Comparison of ENCODE assay signal across 8 mouse cellular contexts in genomic region chr17:27969365-27969764, GRCm38 (mm10). TPM values are rescaled to one million over a fixed set of nuclear protein-coding genes. Genes with fewer than 3 reads are reported as not detected.
DNase-seq lines count a peak whose midpoint lies in the region; ATAC-seq lines count a peak whose summit lies in the region.
"Had no signal": no experiment of that assay in that cellular context is flagged by ENCODE, and none has a peak within 500 bp of the region (broad histone marks: within the 10 kb centered on the region; RNA-seq: fewer than 3 reads in every experiment).

No protein-coding gene starts in this region.

- no peaks in the 10 kb centered on the region for H3K36me3 ChIP-seq in neural tube, embryonic 11.5 days (ENCODE audit: control insufficient read depth, insufficient read depth, low read length)
- no peaks in the 10 kb centered on the region for H3K36me3 ChIP-seq in stomach, embryonic 16.5 days (ENCODE audit: control insufficient read depth, insufficient read depth, low read length)
- no peaks in the 10 kb centered on the region for H3K36me3 ChIP-seq in forebrain, embryonic 13.5 days (ENCODE audit: poor library complexity, severe bottlenecking)

- no peaks in the 10 kb centered on the region for H3K4me1 ChIP-seq in neural tube, embryonic 11.5 days (ENCODE audit: control insufficient read depth, insufficient read depth, low read length)
- H3K4me1 ChIP-seq in stomach, embryonic 16.5 days (ENCODE audit: control insufficient read depth, insufficient read depth, low read length), result peaks cover 21% of the 10 kb centered on the region
- H3K4me1 ChIP-seq in forebrain, embryonic 13.5 days, result peaks cover 15% of the 10 kb centered on the region

- no peak overlapping the region for H3K27ac ChIP-seq in neural tube, embryonic 11.5 days (ENCODE audit: low read depth, low read length)
- peak overlapping the region; percentile 36; the same call in 1 of the 2 replicates for H3K27ac ChIP-seq in stomach, embryonic 16.5 days (ENCODE audit: low read length)
- no peak overlapping the region for H3K27ac ChIP-seq in forebrain, embryonic 13.5 days

- intact Hi-C loops in left cerebral cortex, postnatal 14 days (cut with DNase I), result no loop called here

- no peaks in the 10 kb centered on the region for H3K9me3 ChIP-seq in neural tube, embryonic 11.5 days (ENCODE audit: control insufficient read depth, low read length)
- H3K9me3 ChIP-seq in stomach, embryonic 16.5 days (replicated peaks; ENCODE audit: control insufficient read depth, low read length), result no peaks in the 10 kb centered on the region
- H3K9me3 ChIP-seq in forebrain, embryonic 13.5 days (replicated peaks), result no peaks in the 10 kb centered on the region

- no peak overlapping the region for H3K4me3 ChIP-seq in neural tube, embryonic 11.5 days (ENCODE audit: low read depth, low read length)
- no peak overlapping the region for H3K4me3 ChIP-seq in stomach, embryonic 16.5 days (replicated peaks; ENCODE audit: low read length)
- H3K4me3 ChIP-seq in forebrain, embryonic 13.5 days, result no peak overlapping the region

- peak; percentile 28 for DNase-seq in neural tube, embryonic 11.5 days (ENCODE audit: low spot score)
- no peak for DNase-seq in neural tube, embryonic 10.5 days (ENCODE audit: extremely low spot score, low spot score)
- DNase-seq in kidney, postnatal 14 days, result peak; percentile 71
- no peak for DNase-seq in left cerebral cortex, postnatal 14 days (ENCODE audit: low spot score in 2 of 2)
- DNase-seq: cerebellum, adult 8-10 months had no signal

- 83% methylated on average over 8 of the region's 8 CpGs for whole genome bisulfite sequencing in neural tube, embryonic 11.5 days
- WGBS in stomach, embryonic 16.5 days, result 63% methylated on average over 8 of the region's 8 CpGs
- WGBS in forebrain, embryonic 13.5 days, result 85% methylated on average over 8 of the region's 8 CpGs

- ATAC-seq in neural tube, embryonic 11.5 days (ENCODE audit: insufficient read depth, low FRiP score, low TSS enrichment), result no peak
- ATAC-seq in granulocyte monocyte progenitor cell, adult 5-6 weeks (replicated peaks; ENCODE audit: poor library complexity, severe bottlenecking), result peak; percentile 63
- ATAC-seq in stomach, embryonic 16.5 days (ENCODE audit: insufficient read depth, low FRiP score), result no peak; the same call in 1 of the 2 replicates
- no peak for ATAC-seq in forebrain, embryonic 13.5 days

- H3K9ac ChIP-seq in neural tube, embryonic 11.5 days (ENCODE audit: low read length), result no peak overlapping the region
- no peak overlapping the region for H3K9ac ChIP-seq in stomach, embryonic 16.5 days (ENCODE audit: low read length)
- H3K9ac ChIP-seq in forebrain, embryonic 13.5 days, result no peak overlapping the region

- no peak overlapping the region for H3K4me2 ChIP-seq in neural tube, embryonic 11.5 days (ENCODE audit: low read depth)
- H3K4me2 ChIP-seq in stomach, embryonic 16.5 days (ENCODE audit: low read depth, low read length), result no peak overlapping the region
- no peak overlapping the region for H3K4me2 ChIP-seq in forebrain, embryonic 13.5 days

- no peaks in the 10 kb centered on the region for H3K27me3 ChIP-seq in neural tube, embryonic 11.5 days (ENCODE audit: control insufficient read depth, insufficient read depth, low read length)
- H3K27me3 ChIP-seq in stomach, embryonic 16.5 days (ENCODE audit: control insufficient read depth, insufficient read depth, low read length), result no peaks in the 10 kb centered on the region
- no peaks in the 10 kb centered on the region for H3K27me3 ChIP-seq in forebrain, embryonic 13.5 days

RNA-seq across cellular contexts. Expression of gene Taf11, which starts 59.7 kb away (rescaled TPM):
- 76.1 and 83.6 TPM in 2 replicates for polyA plus RNA-seq in neural tube, embryonic 11.5 days (2014; fragmentation: Nextera tagmentation; extraction: Ambion mirVana)
- 39.9 and 46.9 TPM in 2 replicates for total RNA-seq in granulocyte monocyte progenitor cell, adult 5-6 weeks (2014; fragmentation: Nextera tagmentation)
- total RNA-seq in granulocyte monocyte progenitor cell, adult 5-6 weeks (2017), result 35.7 and 44.0 TPM in 2 replicates
- polyA plus RNA-seq in stomach, embryonic 16.5 days (2015; fragmentation: Nextera tagmentation; extraction: Ambion mirVana), result 50.9 and 57.8 TPM in 2 replicates
- 10 to 100 TPM; 37.9 to 46.5 TPM for total RNA-seq in left cerebral cortex, postnatal 14 days (2021)
- 83.4 and 87.1 TPM in 2 replicates for polyA plus RNA-seq in forebrain, embryonic 13.5 days (2015; fragmentation: Nextera tagmentation; extraction: Ambion mirVana)

Comparison
In these comparisons a context has a peak if more than half of its experiments do, and no peak if none do; other contexts are left out.
1. DNase-seq: peak in neural tube, embryonic 11.5 days (single experiment) and kidney, postnatal 14 days (single experiment); none in neural tube, embryonic 10.5 days (single experiment) and left cerebral cortex, postnatal 14 days (0 of 2).